ENCODE assay signal across 10 mouse cellular contexts in genomic region chr9:59072076-59072777, GRCm38 (mm10). TPM values are rescaled to one million over a fixed set of nuclear protein-coding genes. Genes with fewer than 3 reads are reported as not detected.
DNase-seq lines count a peak whose midpoint lies in the region; ATAC-seq lines count a peak whose summit lies in the region.
"Had no signal": no experiment of that assay in that cellular context is flagged by ENCODE, and none has a peak within 500 bp of the region (broad histone marks: within the 10 kb centered on the region; RNA-seq: fewer than 3 reads in every experiment).

No protein-coding gene starts in this region.

- no peak overlapping the region for H3K4me3 ChIP-seq in lung, embryonic 15.5 days
- H3K4me3 ChIP-seq in forebrain, embryonic 11.5 days (ENCODE audit: low read depth, low read length) = peak overlapping the region; percentile 15
- H3K4me3 ChIP-seq in limb, embryonic 11.5 days (ENCODE audit: low read depth, low read length) = no peak overlapping the region

- no peak overlapping the region for H3K27ac ChIP-seq in lung, embryonic 15.5 days
- H3K27ac ChIP-seq in forebrain, embryonic 11.5 days (ENCODE audit: low read depth, low read length) = peak overlapping the region; percentile 25; the same call in 1 of the 2 replicates
- H3K27ac ChIP-seq in limb, embryonic 11.5 days (replicated peaks; ENCODE audit: low read depth, low read length) = no peak overlapping the region

- no peak for DNase-seq in lung, postnatal 36 days
- DNase-seq in forebrain, embryonic 11.5 days (ENCODE audit: low spot score) = peak; percentile 64
- peak; percentile 60 for DNase-seq in limb, embryonic 11.5 days (ENCODE audit: low spot score)
- DNase-seq in retina, postnatal 1 day = peak; percentile 71
- no peak for DNase-seq in spleen, adult 12 weeks (ENCODE audit: low spot score)
- no peak for DNase-seq in layer of hippocampus, adult 8-10 months (ENCODE audit: low spot score in 2 of 2)
- DNase-seq: cerebellum, adult 18-20 months; gastrocnemius, postnatal 25 days had no signal

- H3K9me3 ChIP-seq in lung, embryonic 15.5 days = no peaks in the 10 kb centered on the region
- no peaks in the 10 kb centered on the region for H3K9me3 ChIP-seq in forebrain, embryonic 11.5 days (ENCODE audit: control insufficient read depth, low read length)
- H3K9me3 ChIP-seq in limb, embryonic 11.5 days (ENCODE audit: control insufficient read depth, low read length) = no peaks in the 10 kb centered on the region

- no peaks in the 10 kb centered on the region for H3K36me3 ChIP-seq in lung, embryonic 15.5 days
- no peaks in the 10 kb centered on the region for H3K36me3 ChIP-seq in forebrain, embryonic 11.5 days (ENCODE audit: control insufficient read depth, insufficient read depth, low read length)
- no peaks in the 10 kb centered on the region for H3K36me3 ChIP-seq in limb, embryonic 11.5 days (ENCODE audit: control insufficient read depth, insufficient read depth, low read length)

- peak overlapping the region; percentile 35 for H3K4me2 ChIP-seq in lung, embryonic 15.5 days
- H3K4me2 ChIP-seq in forebrain, embryonic 11.5 days (ENCODE audit: low read depth, low read length, severe bottlenecking) = peak overlapping the region; percentile 45
- H3K4me2 ChIP-seq in limb, embryonic 11.5 days (ENCODE audit: low read depth, severe bottlenecking) = peak overlapping the region; percentile 34

- peaks cover 22% of the 10 kb centered on the region for H3K4me1 ChIP-seq in lung, embryonic 15.5 days
- peaks cover 15% of the 10 kb centered on the region; the same call in 1 of the 2 replicates for H3K4me1 ChIP-seq in forebrain, embryonic 11.5 days (replicated peaks; ENCODE audit: control insufficient read depth, insufficient read depth, low read length)
- H3K4me1 ChIP-seq in limb, embryonic 11.5 days (ENCODE audit: control insufficient read depth, insufficient read depth, low read length) = peaks cover 18% of the 10 kb centered on the region

- no peak overlapping the region for H3K9ac ChIP-seq in lung, embryonic 15.5 days
- 0 out of 2 replicates have a peak overlapping the region, but pooled peaks have one; percentile 3 for H3K9ac ChIP-seq in forebrain, embryonic 11.5 days (ENCODE audit: low read length)
- peak overlapping the region; percentile 17; the same call in 1 of the 2 replicates for H3K9ac ChIP-seq in limb, embryonic 11.5 days (ENCODE audit: low read length)

- ATAC-seq in lung, embryonic 15.5 days (ENCODE audit: borderline replicate concordance, extremely low read depth, low FRiP score, low TSS enrichment) = no peak
- peak; percentile 76 for ATAC-seq in forebrain, embryonic 11.5 days (replicated peaks; ENCODE audit: low FRiP score)
- no peak for ATAC-seq in limb, embryonic 11.5 days (ENCODE audit: insufficient number of reproducible peaks, low FRiP score, low TSS enrichment, low read depth)
- no peak for ATAC-seq in frontal cortex, adult (ENCODE audit: low TSS enrichment)

- 12% methylated on average over 14 of the region's 14 CpGs for WGBS in lung, embryonic 15.5 days
- 24% methylated on average over 14 of the region's 14 CpGs for WGBS in forebrain, embryonic 11.5 days
- 38% methylated on average over 14 of the region's 14 CpGs for WGBS in limb, embryonic 11.5 days

- no peaks in the 10 kb centered on the region for H3K27me3 ChIP-seq in lung, embryonic 15.5 days
- H3K27me3 ChIP-seq in forebrain, embryonic 11.5 days (ENCODE audit: control insufficient read depth, insufficient read depth, low read length) = no peaks in the 10 kb centered on the region
- no peaks in the 10 kb centered on the region for H3K27me3 ChIP-seq in limb, embryonic 11.5 days (ENCODE audit: control insufficient read depth, insufficient read depth, low read length)

RNA-seq across cellular contexts. Expression of gene Neo1, which starts 36.0 kb away (rescaled TPM):
- polyA plus RNA-seq in lung, embryonic 15.5 days (2015; fragmentation: Nextera tagmentation; extraction: Ambion mirVana) = 41.2 and 44.0 TPM in 2 replicates
- 38.6 and 41.8 TPM in 2 replicates for polyA plus RNA-seq in forebrain, embryonic 11.5 days (2014; fragmentation: Nextera tagmentation; extraction: Ambion mirVana)
- 43.2 and 44.7 TPM in 2 replicates for polyA plus RNA-seq in limb, embryonic 11.5 days (2014; fragmentation: Nextera tagmentation; extraction: Ambion mirVana)
- total RNA-seq in layer of hippocampus, adult 8-10 months (2022) = 10 to 100 TPM; 70.6 to 83.3 (median 79.0) TPM

Comparison
In these comparisons a context has a peak if more than half of its experiments do, and no peak if none do; other contexts are left out.
1. DNase-seq: peak in forebrain, embryonic 11.5 days (single experiment), limb, embryonic 11.5 days (single experiment) and retina, postnatal 1 day (single experiment); none in lung, postnatal 36 days (single experiment), spleen, adult 12 weeks (single experiment) and layer of hippocampus, adult 8-10 months (0 of 2).
2. Peak in every context shown above with its lines, with median percentiles within 50 percentile points of each other: H3K4me2 ChIP-seq.